Comparison of ENCODE assay signal across 7 mouse cellular contexts in genomic region chr3:89963221-89963763, GRCm38 (mm10). TPM values are rescaled to one million over a fixed set of nuclear protein-coding genes. Genes with fewer than 3 reads are reported as not detected.
DNase-seq lines count a peak whose midpoint lies in the region; ATAC-seq and TF ChIP-seq lines count a peak whose summit lies in the region.

Atp8b2 (minus strand) TSS chr3:89963508.

- intact Hi-C loops in gastrocnemius, adult 2 months (cut with DNase I): no loop called here
- intact Hi-C loops in left cerebral cortex, postnatal 36 days (cut with DNase I): loop anchor here (5.0 kb wide), 3 partner anchors 34 to 114 kb away; partner anchors contain the start of genes 4933434E20Rik, Hax1 and Ubap2l

- WGBS in hindbrain, embryonic 15.5 days: under 1% methylated on average over 35 of the region's 35 CpGs
- WGBS in midbrain, embryonic 11.5 days: 1% methylated on average over 30 of the region's 35 CpGs

- H3K4me1 ChIP-seq in hindbrain, embryonic 15.5 days (replicated peaks): peaks cover 55% of the 10 kb centered on the region
- H3K4me1 ChIP-seq in midbrain, embryonic 11.5 days (ENCODE audit: control insufficient read depth, insufficient read depth, low read length): peaks cover 44% of the 10 kb centered on the region

- peak; percentile 60 for ATAC-seq in hindbrain, embryonic 15.5 days (ENCODE audit: low FRiP score, low read depth)
- ATAC-seq in midbrain, embryonic 11.5 days (ENCODE audit: low FRiP score): peak; percentile 72

- peak within 1 kb of the TSS; percentile 96 for H3K9ac ChIP-seq in hindbrain, embryonic 15.5 days
- H3K9ac ChIP-seq in midbrain, embryonic 11.5 days (ENCODE audit: low read length): peak within 1 kb of the TSS; percentile 89

- DNase-seq in T-cell, adult 2 months (ENCODE audit: low spot score): peak; percentile 46
- peak; percentile 64 for DNase-seq in cerebellum, adult 9-10 months
- peak; percentile 70 for DNase-seq in gastrocnemius, adult 2 months
- peak; percentile 63 to 70 for DNase-seq in left cerebral cortex, postnatal 36 days (ENCODE audit: low spot score in 2 of 2)
- peak; percentile 97 for DNase-seq in midbrain, embryonic 11.5 days (ENCODE audit: low spot score, missing footprints)
- peak; percentile 51 to 58 for DNase-seq in spleen, postnatal 36 days (ENCODE audit: low spot score in 2 of 2)

- peak within 1 kb of the TSS; percentile 87 for H3K4me3 ChIP-seq in gastrocnemius, adult 2 months
- peak within 1 kb of the TSS; percentile 98 for H3K4me3 ChIP-seq in hindbrain, embryonic 15.5 days
- H3K4me3 ChIP-seq in midbrain, embryonic 11.5 days (ENCODE audit: low read depth, low read length): peak within 1 kb of the TSS; percentile 78

- peaks cover 5% of the 10 kb centered on the region for H3K36me3 ChIP-seq in hindbrain, embryonic 15.5 days
- no peaks in the 10 kb centered on the region for H3K36me3 ChIP-seq in midbrain, embryonic 11.5 days (ENCODE audit: control insufficient read depth, insufficient read depth, low read length)

- no peak for TF ChIP-seq CTCF in gastrocnemius, adult 2 months (IDR thresholded peaks at IDR 0.05)

- no peaks in the 10 kb centered on the region for H3K9me3 ChIP-seq in hindbrain, embryonic 15.5 days
- no peaks in the 10 kb centered on the region for H3K9me3 ChIP-seq in midbrain, embryonic 11.5 days (ENCODE audit: control insufficient read depth, low read length)

- no peaks in the 10 kb centered on the region for H3K27me3 ChIP-seq in hindbrain, embryonic 15.5 days
- H3K27me3 ChIP-seq in midbrain, embryonic 11.5 days (ENCODE audit: control insufficient read depth, insufficient read depth, low read length): no peaks in the 10 kb centered on the region

- peak within 1 kb of the TSS; percentile 94 for H3K27ac ChIP-seq in gastrocnemius, adult 2 months
- peak within 1 kb of the TSS; percentile 94 for H3K27ac ChIP-seq in hindbrain, embryonic 15.5 days (replicated peaks)
- peak within 1 kb of the TSS; percentile 77 for H3K27ac ChIP-seq in midbrain, embryonic 11.5 days (ENCODE audit: low read depth, low read length)

- H3K4me2 ChIP-seq in hindbrain, embryonic 15.5 days: peak within 1 kb of the TSS; percentile 84
- H3K4me2 ChIP-seq in midbrain, embryonic 11.5 days: peak within 1 kb of the TSS; percentile 79

RNA-seq across cellular contexts. Expression of gene Atp8b2, which starts in this region (rescaled TPM):
- total RNA-seq in gastrocnemius, adult 2 months (2021): 1 to 10 TPM; 6.0 to 9.8 TPM
- 12.1 and 14.0 TPM in 2 replicates for polyA plus RNA-seq in hindbrain, embryonic 15.5 days (2015; fragmentation: Nextera tagmentation; extraction: Ambion mirVana)
- 100 to 1,000 TPM; 108 to 115 TPM for total RNA-seq in left cerebral cortex, postnatal 36 days (2021)
- polyA plus RNA-seq in midbrain, embryonic 11.5 days (2014; fragmentation: Nextera tagmentation; extraction: Ambion mirVana): 8.0 and 11.4 TPM in 2 replicates

Comparison
In these comparisons a context has a peak if more than half of its experiments do, and no peak if none do; other contexts are left out.
1. Peak in every context shown above with its lines: DNase-seq, ATAC-seq, H3K4me3 ChIP-seq and H3K27ac ChIP-seq.
2. RNA of gene Atp8b2 (total RNA-seq): 108 to 115 TPM in left cerebral cortex, postnatal 36 days; 6.0 to 9.8 TPM in gastrocnemius, adult 2 months; every median in the first group is over 10 times any median in the second.
3. DNase-seq: peak in every context shown above with its lines; median percentile 97 in midbrain, embryonic 11.5 days; 70 in gastrocnemius, adult 2 months; 66 in left cerebral cortex, postnatal 36 days; 64 in cerebellum, adult 9-10 months; 54 in spleen, postnatal 36 days; 46 in T-cell, adult 2 months.